Mouse (Mus musculus): ENCODE measurements at regions not wholly inside any gene's neighbourhood (a gene's known extent, or its start where the extent isn't known, plus 50 kb on each side); places are given as distances from the start of the nearest gene placed in this dataset.

DNA sequence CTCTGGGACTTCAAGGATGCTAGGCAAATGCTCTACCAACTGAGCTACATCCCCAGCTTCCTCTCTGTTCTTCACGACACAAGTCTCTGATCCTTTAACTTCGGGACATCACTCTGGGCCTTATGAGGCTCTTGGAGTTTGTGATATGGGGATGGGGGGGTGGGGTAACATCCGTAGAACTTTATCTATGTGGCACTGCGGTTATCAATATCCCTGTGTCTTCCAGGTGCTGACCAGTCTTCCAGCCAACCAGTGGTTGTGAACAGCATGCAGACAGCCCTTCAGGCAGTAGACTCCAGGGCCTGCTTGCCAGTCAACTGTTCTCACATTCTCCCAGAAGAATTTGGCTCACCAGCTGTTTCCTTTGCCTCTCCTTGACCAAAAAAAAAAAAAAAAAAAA, 244.7 kb upstream of the Hs6st1 start:
- TF ChIP-seq CTCF (IDR thresholded peaks at IDR 0.05; ENCODE audit: insufficient read depth, low read length) (no peak), POLR2A (IDR thresholded peaks at IDR 0.05; ENCODE audit: borderline replicate concordance, extremely low read depth, low read depth, low read length) (no peak)

Data from lung, adult 2 months (tissue).